ENCODE assay signal across 9 mouse cellular contexts in the genomic region with DNA sequence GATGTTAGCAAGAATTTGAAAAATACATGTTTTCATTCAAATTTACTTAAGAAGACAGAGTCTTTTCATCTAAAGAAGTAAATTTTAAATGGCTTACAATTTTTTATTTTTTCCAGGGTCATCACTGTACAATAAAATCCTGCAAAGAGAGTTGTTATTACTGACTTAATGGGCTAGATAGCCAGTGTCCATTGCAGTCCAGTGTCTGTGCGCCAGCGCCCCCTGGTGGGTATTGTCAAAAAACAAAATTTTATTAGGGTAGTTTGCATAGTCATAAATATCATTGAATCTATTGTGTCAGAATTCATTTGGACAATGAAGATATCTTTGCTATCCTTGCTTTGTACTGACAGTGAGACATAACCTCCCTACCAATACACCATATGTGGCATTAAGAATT.
DNase-seq lines count a peak whose midpoint lies in the region; ATAC-seq lines count a peak whose summit lies in the region.
"Had no signal": no experiment of that assay in that cellular context is flagged by ENCODE, and none has a peak within 500 bp of the region (broad histone marks: within the 10 kb centered on the region; RNA-seq: fewer than 3 reads in every experiment).

No protein-coding gene starts in this region.

- ATAC-seq in kidney, embryonic 15.5 days (replicated peaks; ENCODE audit: low FRiP score): no peak
- no peak for ATAC-seq in embryonic facial prominence, embryonic 11.5 days (replicated peaks; ENCODE audit: insufficient number of reproducible peaks, low FRiP score, low TSS enrichment, low read depth)

- DNase-seq in kidney, adult 18-20 months: peak; percentile 6
- peak; percentile 14 for DNase-seq in ES-CJ7 (ENCODE audit: low read depth, low spot score)
- DNase-seq in adrenal gland, postnatal 36 days: peak; percentile 66 to 78
- DNase-seq in embryonic facial prominence, embryonic 11.5 days (ENCODE audit: low spot score): peak; percentile 70
- DNase-seq in layer of hippocampus, postnatal 14 days (ENCODE audit: low spot score in 2 of 2): peak; percentile 4 to 24
- DNase-seq in ovary, postnatal 36 days (ENCODE audit: low spot score): peak; percentile 45
- no peak for DNase-seq in T-cell, adult 2 months (ENCODE audit: low spot score)

- H3K27me3 ChIP-seq in kidney, embryonic 15.5 days: no peaks in the 10 kb centered on the region
- H3K27me3 ChIP-seq in embryonic facial prominence, embryonic 11.5 days (ENCODE audit: control insufficient read depth, insufficient read depth, low read length): no peaks in the 10 kb centered on the region

- H3K9ac ChIP-seq in kidney, embryonic 15.5 days: no peak overlapping the region
- H3K9ac ChIP-seq in embryonic facial prominence, embryonic 11.5 days (replicated peaks; ENCODE audit: low read length): no peak overlapping the region

- H3K9me3 ChIP-seq in kidney, embryonic 15.5 days (replicated peaks): no peaks in the 10 kb centered on the region
- H3K9me3 ChIP-seq in embryonic facial prominence, embryonic 11.5 days (replicated peaks; ENCODE audit: control insufficient read depth, low read length): no peaks in the 10 kb centered on the region

- H3K4me1 ChIP-seq in kidney, embryonic 15.5 days: no peaks in the 10 kb centered on the region
- no peaks in the 10 kb centered on the region for H3K4me1 ChIP-seq in embryonic facial prominence, embryonic 11.5 days (ENCODE audit: control insufficient read depth, insufficient read depth, low read length)

- WGBS in kidney, embryonic 15.5 days: 1% methylated on average over 2 of the region's 2 CpGs
- 5% methylated on average over 2 of the region's 2 CpGs for WGBS in embryonic facial prominence, embryonic 11.5 days

- no peak overlapping the region for H3K27ac ChIP-seq in kidney, embryonic 15.5 days
- H3K27ac ChIP-seq in embryonic facial prominence, embryonic 11.5 days (replicated peaks; ENCODE audit: low read depth, low read length): no peak overlapping the region

- no peak overlapping the region for H3K4me3 ChIP-seq in kidney, embryonic 15.5 days (replicated peaks)
- H3K4me3 ChIP-seq in embryonic facial prominence, embryonic 11.5 days (ENCODE audit: low read depth, low read length): no peak overlapping the region
- H3K4me3 ChIP-seq: erythroblast, embryonic 14.5 days had no signal

- H3K4me2 ChIP-seq in kidney, embryonic 15.5 days: no peak overlapping the region
- H3K4me2 ChIP-seq in embryonic facial prominence, embryonic 11.5 days (ENCODE audit: low read depth, low read length): no peak overlapping the region

- no peaks in the 10 kb centered on the region for H3K36me3 ChIP-seq in kidney, embryonic 15.5 days
- H3K36me3 ChIP-seq in embryonic facial prominence, embryonic 11.5 days (replicated peaks; ENCODE audit: control insufficient read depth, insufficient read depth, low read depth, low read length): no peaks in the 10 kb centered on the region
